Mouse (Mus musculus) lung, postnatal 0 days (tissue): ENCODE data around the gene Jagn1.

Experiments used
- CTCF ChIP-seq: IDR thresholded peaks from 2 replicates; pipeline ENCODE4 v1.5.1; 2016; ENCODE audit warnings: antibody characterized with exemption, mild to moderate bottlenecking
- EP300 ChIP-seq: IDR thresholded peaks from 2 replicates; pipeline ENCODE4 v1.6.1; 2016; ENCODE audit warnings: antibody characterized with exemption, mild to moderate bottlenecking, control low read depth

GRCm38 (mm10) chr6:113444207-113444965, 2.0 kb downstream of the Jagn1 start:
- TF ChIP-seq CTCF: no peak
- TF ChIP-seq EP300: no peak
